In genomic region chr7:98770257-98770890, GRCm38 (mm10) we compare ENCODE assay signal across 11 mouse cellular contexts.
DNase-seq lines count a peak whose midpoint lies in the region; ATAC-seq and TF ChIP-seq lines count a peak whose summit lies in the region.
"Had no signal": no experiment of that assay in that cellular context is flagged by ENCODE, and none has a peak within 500 bp of the region (broad histone marks: within the 10 kb centered on the region; RNA-seq: fewer than 3 reads in every experiment).

No protein-coding gene starts in this region.

- H3K4me1 ChIP-seq in lung, embryonic 14.5 days (ENCODE audit: insufficient read depth), result peaks cover 27% of the 10 kb centered on the region
- peaks cover 13% of the 10 kb centered on the region for H3K4me1 ChIP-seq in intestine, embryonic 15.5 days (replicated peaks)
- H3K4me1 ChIP-seq: forebrain, embryonic 15.5 days had no signal

- no peaks in the 10 kb centered on the region for H3K9me3 ChIP-seq in lung, embryonic 14.5 days (ENCODE audit: low read depth, low read length)
- no peaks in the 10 kb centered on the region for H3K9me3 ChIP-seq in intestine, embryonic 15.5 days
- H3K9me3 ChIP-seq: forebrain, embryonic 15.5 days had no signal

- intact Hi-C loops in left cerebral cortex, postnatal 10 days (cut with DNase I), result no loop called here

- WGBS in lung, embryonic 14.5 days, result 7% methylated on average over 8 of the region's 8 CpGs
- WGBS in intestine, embryonic 15.5 days, result 10% methylated on average over 8 of the region's 8 CpGs

- H3K9ac ChIP-seq in lung, embryonic 14.5 days, result peak overlapping the region; percentile 25; the same call in 1 of the 2 replicates
- H3K9ac ChIP-seq in intestine, embryonic 15.5 days, result peak overlapping the region; percentile 22; the same call in 1 of the 2 replicates
- H3K9ac ChIP-seq: forebrain, embryonic 15.5 days had no signal

- TF ChIP-seq POLR2A in brain, embryonic 14.5 days (IDR thresholded peaks at IDR 0.05; ENCODE audit: borderline replicate concordance, extremely low read depth, insufficient read depth, insufficient read length, poor library complexity, severe bottlenecking), result no peak

- peak; percentile 80 for DNase-seq in lung, embryonic 14.5 days
- DNase-seq in lung, postnatal 14 days, result no peak
- DNase-seq in brain, embryonic 14.5 days (ENCODE audit: low read depth), result peak; percentile 18
- DNase-seq in splenic B cell, adult 2 months (ENCODE audit: low read depth, low spot score), result peak; percentile 12
- DNase-seq in left cerebral cortex, postnatal 10 days (ENCODE audit: extremely low spot score in 1 of 2, low spot score in 2 of 2), result no peak
- DNase-seq in gastrocnemius, postnatal 25 days, result no peak
- DNase-seq: adrenal gland, adult 2 months; right cerebral cortex, postnatal 14 days had no signal

- H3K27me3 ChIP-seq in lung, embryonic 14.5 days (ENCODE audit: insufficient read depth, low read length), result no peaks in the 10 kb centered on the region
- H3K27me3 ChIP-seq in intestine, embryonic 15.5 days (replicated peaks), result no peaks in the 10 kb centered on the region
- no peaks in the 10 kb centered on the region for H3K27me3 ChIP-seq in splenic B cell, adult 2 months (ENCODE audit: control insufficient read depth, insufficient read depth, low read length, poor library complexity, severe bottlenecking)
- H3K27me3 ChIP-seq: forebrain, embryonic 15.5 days had no signal

- peak overlapping the region; percentile 66 for H3K27ac ChIP-seq in lung, embryonic 14.5 days (ENCODE audit: low read depth)
- no peak overlapping the region for H3K27ac ChIP-seq in intestine, embryonic 15.5 days
- H3K27ac ChIP-seq: forebrain, embryonic 15.5 days had no signal

- peak; percentile 44; the same call in 1 of the 2 replicates for ATAC-seq in lung, embryonic 14.5 days (ENCODE audit: insufficient read depth)
- ATAC-seq in intestine, embryonic 15.5 days, result peak; percentile 63
- no peak for ATAC-seq in erythroid progenitor cell, adult 5-6 weeks (replicated peaks; ENCODE audit: low FRiP score, poor library complexity, severe bottlenecking)
- ATAC-seq: forebrain, embryonic 15.5 days had no signal

- H3K36me3 ChIP-seq in lung, embryonic 14.5 days (ENCODE audit: insufficient read depth), result no peaks in the 10 kb centered on the region
- H3K36me3 ChIP-seq in intestine, embryonic 15.5 days, result no peaks in the 10 kb centered on the region
- H3K36me3 ChIP-seq in splenic B cell, adult 2 months (ENCODE audit: control insufficient read depth, insufficient read depth, low read length, poor library complexity, severe bottlenecking), result no peaks in the 10 kb centered on the region
- H3K36me3 ChIP-seq: forebrain, embryonic 15.5 days had no signal

- H3K4me2 ChIP-seq in lung, embryonic 14.5 days, result peak overlapping the region; percentile 45
- peak overlapping the region; percentile 50 for H3K4me2 ChIP-seq in intestine, embryonic 15.5 days (replicated peaks)
- H3K4me2 ChIP-seq: forebrain, embryonic 15.5 days had no signal

- peak; percentile 17; the same call in 1 of the 2 replicates for TF ChIP-seq CTCF in lung, embryonic 14.5 days (IDR thresholded peaks at IDR 0.05; ENCODE audit: low read depth)
- no peak for TF ChIP-seq CTCF in brain, embryonic 14.5 days (IDR thresholded peaks at IDR 0.05; ENCODE audit: borderline replicate concordance, extremely low read depth, insufficient read depth, insufficient read length)

- H3K4me3 ChIP-seq in lung, embryonic 14.5 days (ENCODE audit: low read depth, low read length), result no peak overlapping the region
- no peak overlapping the region for H3K4me3 ChIP-seq in intestine, embryonic 15.5 days (replicated peaks)
- H3K4me3 ChIP-seq: forebrain, embryonic 15.5 days had no signal

Comparison
In these comparisons a context has a peak if more than half of its experiments do, and no peak if none do; other contexts are left out.
1. DNase-seq: peak in lung, embryonic 14.5 days (single experiment), brain, embryonic 14.5 days (single experiment) and splenic B cell, adult 2 months (single experiment); none in lung, postnatal 14 days (single experiment), left cerebral cortex, postnatal 10 days (0 of 2) and gastrocnemius, postnatal 25 days (single experiment).